23 mouse cellular contexts compared by ENCODE assay signal in genomic region chr3:105769380-105769779, GRCm38 (mm10). TPM values are rescaled to one million over a fixed set of nuclear protein-coding genes. Genes with fewer than 3 reads are reported as not detected.
DNase-seq lines count a peak whose midpoint lies in the region; ATAC-seq and TF ChIP-seq lines count a peak whose summit lies in the region.
"Had no signal": no experiment of that assay in that cellular context is flagged by ENCODE, and none has a peak within 500 bp of the region (broad histone marks: within the 10 kb centered on the region; RNA-seq: fewer than 3 reads in every experiment).

No protein-coding gene starts in this region.

- H3K27ac ChIP-seq in heart, embryonic 10.5 days = no peak overlapping the region
- H3K27ac ChIP-seq: embryonic facial prominence, embryonic 13.5 days; embryonic facial prominence, embryonic 15.5 days; forebrain, embryonic 13.5 days; forebrain, embryonic 15.5 days had no signal

- H3K4me3 ChIP-seq in megakaryocyte, embryonic 14.5 days (replicated peaks) = peak overlapping the region; percentile 14
- no peak overlapping the region for H3K4me3 ChIP-seq in G1E (ENCODE audit: low read depth, low read length)
- H3K4me3 ChIP-seq in heart, embryonic 10.5 days = no peak overlapping the region
- H3K4me3 ChIP-seq: embryonic facial prominence, embryonic 13.5 days; embryonic facial prominence, embryonic 15.5 days; forebrain, embryonic 13.5 days; forebrain, embryonic 15.5 days had no signal

- peaks cover 47% of the 10 kb centered on the region for H3K36me3 ChIP-seq in megakaryocyte, embryonic 14.5 days (replicated peaks; ENCODE audit: low read length)
- peaks cover 9% of the 10 kb centered on the region for H3K36me3 ChIP-seq in G1E (replicated peaks)
- 0 out of 2 replicates have a peak, but pooled peaks cover 2% of the 10 kb centered on the region for H3K36me3 ChIP-seq in heart, embryonic 10.5 days
- H3K36me3 ChIP-seq: embryonic facial prominence, embryonic 13.5 days; embryonic facial prominence, embryonic 15.5 days; forebrain, embryonic 15.5 days had no signal

- no peak for DNase-seq in G1E (ENCODE audit: low spot score)
- peak; percentile 44 for DNase-seq in induced T-regulatory cell, adult 2 months (ENCODE audit: low read depth)
- no peak for DNase-seq in heart, embryonic 10.5 days (ENCODE audit: low spot score)
- DNase-seq in cerebellum, adult 8-10 months = no peak
- DNase-seq: adrenal gland, adult 8-10 months; adrenal gland, postnatal 14 days; adrenal gland, postnatal 36 days; B cell, adult 2 months; cerebellum, adult 11-12 months; cerebellum, adult 2 months; cerebellum, adult 9-11 months; cerebellum, postnatal 14 days; cerebellum, postnatal 36 days; embryo, embryonic 11 days; forebrain, postnatal 0 days had no signal

- no peak for ATAC-seq in megakaryocyte, adult 5-6 weeks (ENCODE audit: poor library complexity, severe bottlenecking)
- ATAC-seq in G1E (ENCODE audit: extremely low read depth, insufficient number of reproducible peaks, low FRiP score, poor library complexity, severe bottlenecking) = peak; percentile 23; the same call in 1 of the 2 replicates
- ATAC-seq: forebrain, embryonic 13.5 days; forebrain, embryonic 15.5 days; forebrain, postnatal 0 days; Patski had no signal

- peaks cover 81% of the 10 kb centered on the region for H3K4me1 ChIP-seq in megakaryocyte, embryonic 14.5 days
- peaks cover 40% of the 10 kb centered on the region for H3K4me1 ChIP-seq in G1E (ENCODE audit: insufficient read depth, low read depth, low read length)
- 0 out of 2 replicates have a peak, but pooled peaks cover 9% of the 10 kb centered on the region for H3K4me1 ChIP-seq in heart, embryonic 10.5 days
- H3K4me1 ChIP-seq: embryonic facial prominence, embryonic 13.5 days; embryonic facial prominence, embryonic 15.5 days; forebrain, embryonic 13.5 days; forebrain, embryonic 15.5 days had no signal

- H3K9me3 ChIP-seq in megakaryocyte, embryonic 14.5 days = no peaks in the 10 kb centered on the region
- no peaks in the 10 kb centered on the region for H3K9me3 ChIP-seq in G1E (replicated peaks)
- H3K9me3 ChIP-seq in heart, embryonic 10.5 days = no peaks in the 10 kb centered on the region
- H3K9me3 ChIP-seq: embryonic facial prominence, embryonic 13.5 days; embryonic facial prominence, embryonic 15.5 days; forebrain, embryonic 13.5 days had no signal

- no peak for TF ChIP-seq CTCF in G1E (IDR thresholded peaks at IDR 0.05; ENCODE audit: low read depth, low read length)

- no peaks in the 10 kb centered on the region for H3K27me3 ChIP-seq in megakaryocyte, embryonic 14.5 days (replicated peaks)
- H3K27me3 ChIP-seq in G1E (ENCODE audit: insufficient read depth, low read length) = no peaks in the 10 kb centered on the region
- H3K27me3 ChIP-seq in heart, embryonic 10.5 days (ENCODE audit: insufficient read depth, poor library complexity, severe bottlenecking) = no peaks in the 10 kb centered on the region
- H3K27me3 ChIP-seq: CH12.LX; embryonic facial prominence, embryonic 13.5 days; embryonic facial prominence, embryonic 15.5 days; forebrain, embryonic 13.5 days; forebrain, embryonic 15.5 days; Patski had no signal

- WGBS in heart, embryonic 10.5 days = 85% methylated on average over 2 of the region's 2 CpGs

RNA-seq across cellular contexts. Expression of gene Rap1a, which starts 31.8 kb away (rescaled TPM):
- 3.2 and 38.3 TPM in 2 replicates for polyA plus RNA-seq in megakaryocyte, embryonic 14.5 days (2012; ENCODE audit: insufficient read depth, low replicate concordance)
- total RNA-seq in megakaryocyte, adult 5-6 weeks (2015) = 278 and 301 TPM in 2 replicates
- total RNA-seq in megakaryocyte, adult 5-6 weeks (2017) = 210 and 223 TPM in 2 replicates
- total RNA-seq in G1E (2014; fragmentation: Nextera tagmentation) (97.7 and 124 TPM in 2 replicates), G1E (2017) (105 and 121 TPM in 2 replicates)
- polyA plus RNA-seq in G1E (2012) = 11.5 and 17.7 TPM in 2 replicates
- 73.9 and 95.3 TPM in 2 replicates for polyA plus RNA-seq in heart, embryonic 10.5 days (2016; fragmentation: Nextera tagmentation; extraction: Ambion mirVana)
